Mouse (Mus musculus): ENCODE data around the gene Nos2.

- TF ChIP-seq CTCF (IDR thresholded peaks at IDR 0.05; ENCODE audit: low read depth, low read length) = no peak
- TF ChIP-seq POLR2A (IDR thresholded peaks at IDR 0.05; ENCODE audit: borderline replicate concordance, low read depth, low read length) = no peak
Measured at GRCm38 (mm10) chr11:79005578-79006394, 85.2 kb downstream of the Nos2 start.
